Mouse (Mus musculus) hindbrain, embryonic 12.5 days (tissue): ENCODE measurements at regions not wholly inside any gene's neighbourhood (a gene's known extent, or its start where the extent isn't known, plus 50 kb on each side); places are given as distances from the start of the nearest gene placed in this dataset.

Experiments used
- ATAC-seq: fragments of 200-750 bp; cut with Nextera tagmentation; 2 replicates; pipeline ENCODE4 v1.8.0; 2017; ENCODE audit warnings: moderate TSS enrichment; ENCODE audit not compliant: low FRiP score
- H3K27ac ChIP-seq: fragments of 300-500 bp; sonication (generic); 2 replicates; pipeline ENCODE4 v1.5.1; 2016; ENCODE audit warnings: mild to moderate bottlenecking
- H3K27me3 ChIP-seq: fragments of 300-500 bp; sonication (generic); 2 replicates; pipeline ENCODE4 v1.6.1; 2016; ENCODE audit warnings: mild to moderate bottlenecking
- H3K36me3 ChIP-seq: fragments of 300-500 bp; sonication (generic); 2 replicates; pipeline ENCODE4 v1.6.1; 2016; ENCODE audit warnings: mild to moderate bottlenecking
- H3K4me1 ChIP-seq: fragments of 300-500 bp; sonication (generic); 2 replicates; pipeline ENCODE4 v1.6.1; 2016
- H3K4me2 ChIP-seq: fragments of 300-500 bp; sonication (generic); replicated peaks from 2 replicates; pipeline ENCODE4 v1.6.1; 2016; ENCODE audit warnings: mild to moderate bottlenecking
- H3K4me3 ChIP-seq: fragments of 300-500 bp; sonication (generic); 2 replicates; pipeline ENCODE4 v1.5.1; 2016; ENCODE audit warnings: mild to moderate bottlenecking
- H3K9ac ChIP-seq: fragments of 300-500 bp; sonication (generic); 2 replicates; pipeline ENCODE4 v1.6.1; 2016; ENCODE audit warnings: mild to moderate bottlenecking, moderate library complexity
- H3K9me3 ChIP-seq: fragments of 300-500 bp; sonication (generic); replicated peaks from 2 replicates; pipeline ENCODE4 v1.6.1; 2016; ENCODE audit warnings: mild to moderate bottlenecking
- WGBS: fragments of 180-500 bp; shearing (Covaris S2); methylation state at CpG from one replicate; pipeline ENCODE4 v1.1.7; 2016; 5-methylcytosine and 5-hydroxymethylcytosine counted together

DNA sequence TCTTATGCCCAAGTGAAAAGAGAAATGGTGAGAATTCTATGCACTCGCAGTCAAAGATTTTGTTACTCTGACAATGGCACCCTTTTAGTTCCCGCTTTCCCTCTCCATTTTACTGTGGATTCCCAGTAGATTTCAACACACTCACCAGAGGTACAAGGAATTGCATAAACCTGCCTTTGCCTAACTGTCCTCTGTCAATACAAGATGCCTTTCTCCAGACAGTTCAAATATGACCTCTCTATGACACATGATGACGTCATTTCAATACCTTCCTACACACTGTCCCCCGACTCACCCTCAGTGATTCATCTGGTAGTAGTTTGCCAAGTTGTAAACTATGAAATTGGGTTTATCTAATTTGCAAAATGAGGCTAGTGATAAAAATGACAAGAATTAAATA is 143.1 kb upstream of the Ppargc1a start:
- H3K9me3 ChIP-seq = no peaks in the 10 kb centered on the region
- H3K27ac ChIP-seq = no peak overlapping the region
- H3K36me3 ChIP-seq = no peaks in the 10 kb centered on the region
- H3K4me3 ChIP-seq = no peak overlapping the region
- no peak overlapping the region for H3K9ac ChIP-seq
- ATAC-seq = no peak
- 88% methylated on average over 4 of the region's 4 CpGs for WGBS
- no peaks in the 10 kb centered on the region for H3K27me3 ChIP-seq
- H3K4me2 ChIP-seq = no peak overlapping the region
- no peaks in the 10 kb centered on the region for H3K4me1 ChIP-seq

DNA sequence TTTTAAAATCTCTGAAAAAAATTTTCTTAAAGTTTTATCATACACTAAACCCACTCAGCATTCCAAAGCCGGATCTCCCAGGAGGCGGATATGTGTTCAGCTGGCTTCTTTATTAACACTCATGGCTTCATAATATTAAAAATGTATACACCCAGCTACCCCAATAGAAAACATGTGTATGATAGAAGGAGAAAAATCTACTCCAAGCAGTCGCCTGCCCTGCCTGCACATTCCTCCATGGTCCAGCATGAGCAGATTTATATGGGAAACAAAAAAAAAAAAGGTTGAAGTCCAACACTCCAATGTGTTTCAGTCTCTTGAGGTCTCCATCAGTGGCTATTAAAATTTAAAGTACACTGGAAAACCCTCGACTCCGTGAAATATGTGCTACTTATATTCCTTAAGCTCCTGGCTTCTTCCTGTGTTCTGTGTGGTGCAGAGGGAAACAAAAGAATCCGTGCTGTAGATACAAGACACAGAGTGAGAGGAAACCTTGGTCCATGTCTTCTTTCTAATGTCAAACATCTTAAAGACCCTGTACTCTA is 142.0 kb upstream of the Ppargc1a start:
- ATAC-seq = no peak
- no peak overlapping the region for H3K4me2 ChIP-seq
- no peak overlapping the region for H3K27ac ChIP-seq
- no peaks in the 10 kb centered on the region for H3K9me3 ChIP-seq
- H3K4me1 ChIP-seq = no peaks in the 10 kb centered on the region
- H3K4me3 ChIP-seq = no peak overlapping the region
- no peaks in the 10 kb centered on the region for H3K27me3 ChIP-seq
- WGBS = 85% methylated on average over 6 of the region's 6 CpGs
- no peak overlapping the region for H3K9ac ChIP-seq
- no peaks in the 10 kb centered on the region for H3K36me3 ChIP-seq

DNA sequence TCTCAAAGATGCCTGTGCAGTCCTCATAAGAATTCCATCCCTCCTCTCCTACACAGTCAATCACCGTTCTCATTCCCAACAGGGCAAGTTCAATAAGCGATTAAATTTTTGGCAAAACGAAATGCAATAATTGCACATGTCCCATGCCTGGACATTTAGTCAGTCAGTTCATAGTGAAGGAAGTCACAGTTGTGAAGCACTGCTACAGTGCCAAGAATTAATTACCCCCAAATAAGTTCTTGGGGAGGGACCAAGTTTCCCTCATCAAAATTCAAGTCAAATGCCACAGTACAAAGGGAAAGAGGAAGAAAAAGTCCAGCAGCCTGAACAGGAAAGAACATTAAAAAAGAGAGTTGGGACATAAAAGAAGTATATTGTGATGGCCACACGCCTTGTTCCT is 112.4 kb upstream of the Ppargc1a start:
- WGBS = 87% methylated on average over 4 of the region's 4 CpGs
- no peak for ATAC-seq
- Histone ChIP-seq H3K27me3 (no peaks in the 10 kb centered on the region), H3K4me3 (no peak overlapping the region), H3K4me1 (no peaks in the 10 kb centered on the region), H3K36me3 (no peaks in the 10 kb centered on the region), H3K9ac (no peak overlapping the region), H3K4me2 (no peak overlapping the region), H3K9me3 (no peaks in the 10 kb centered on the region), H3K27ac (no peak overlapping the region)

DNA sequence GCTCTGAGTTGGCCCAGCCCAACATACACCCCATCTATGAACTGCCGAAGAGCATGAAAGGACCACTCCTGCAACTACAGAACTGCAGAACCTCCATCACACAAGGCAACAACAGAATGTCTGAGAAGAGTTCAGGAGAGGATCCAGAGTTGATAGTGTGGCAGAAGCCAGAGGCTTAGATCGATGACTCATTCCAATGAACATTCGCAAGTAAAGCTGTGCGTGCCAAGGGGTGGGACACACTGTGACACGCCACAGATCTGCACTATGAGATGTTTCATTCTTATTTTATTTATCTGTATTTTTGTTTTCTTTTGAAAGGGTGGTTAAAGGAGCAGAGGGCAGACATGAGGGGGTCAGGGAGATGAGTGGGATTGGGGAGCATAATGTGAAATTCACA is 103.7 kb upstream of the Ppargc1a start:
- 91% methylated on average over 5 of the region's 5 CpGs for WGBS
- ATAC-seq = no peak
- no peaks in the 10 kb centered on the region for H3K4me1 ChIP-seq
- H3K27ac ChIP-seq = no peak overlapping the region
- no peak overlapping the region for H3K4me3 ChIP-seq
- H3K4me2 ChIP-seq = no peak overlapping the region
- H3K36me3 ChIP-seq = no peaks in the 10 kb centered on the region
- no peaks in the 10 kb centered on the region for H3K27me3 ChIP-seq
- no peaks in the 10 kb centered on the region for H3K9me3 ChIP-seq
- no peak overlapping the region for H3K9ac ChIP-seq

DNA sequence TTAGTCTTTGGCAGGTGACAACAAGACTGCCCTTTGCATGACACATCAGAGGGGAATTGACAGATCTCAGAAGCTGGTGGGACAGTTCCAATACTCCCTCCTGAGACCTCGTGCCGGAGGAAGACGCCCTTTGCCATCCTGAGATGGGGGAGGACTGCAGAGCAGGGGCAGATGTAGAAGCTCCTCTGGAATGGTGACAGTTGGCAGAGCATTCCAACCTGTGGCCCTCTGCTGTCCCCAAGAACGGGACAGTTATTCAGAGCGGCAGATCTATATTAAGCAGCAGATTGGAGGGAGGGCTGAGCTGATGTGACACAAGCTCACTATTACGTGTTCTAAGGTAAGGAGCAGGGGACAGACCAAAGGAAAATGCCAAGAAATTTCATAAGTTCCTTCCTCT is 97.7 kb upstream of the Ppargc1a start:
- no peaks in the 10 kb centered on the region for H3K9me3 ChIP-seq
- 83% methylated on average over 6 of the region's 6 CpGs for WGBS
- ATAC-seq = no peak; the same call in 1 of the 2 replicates

DNA sequence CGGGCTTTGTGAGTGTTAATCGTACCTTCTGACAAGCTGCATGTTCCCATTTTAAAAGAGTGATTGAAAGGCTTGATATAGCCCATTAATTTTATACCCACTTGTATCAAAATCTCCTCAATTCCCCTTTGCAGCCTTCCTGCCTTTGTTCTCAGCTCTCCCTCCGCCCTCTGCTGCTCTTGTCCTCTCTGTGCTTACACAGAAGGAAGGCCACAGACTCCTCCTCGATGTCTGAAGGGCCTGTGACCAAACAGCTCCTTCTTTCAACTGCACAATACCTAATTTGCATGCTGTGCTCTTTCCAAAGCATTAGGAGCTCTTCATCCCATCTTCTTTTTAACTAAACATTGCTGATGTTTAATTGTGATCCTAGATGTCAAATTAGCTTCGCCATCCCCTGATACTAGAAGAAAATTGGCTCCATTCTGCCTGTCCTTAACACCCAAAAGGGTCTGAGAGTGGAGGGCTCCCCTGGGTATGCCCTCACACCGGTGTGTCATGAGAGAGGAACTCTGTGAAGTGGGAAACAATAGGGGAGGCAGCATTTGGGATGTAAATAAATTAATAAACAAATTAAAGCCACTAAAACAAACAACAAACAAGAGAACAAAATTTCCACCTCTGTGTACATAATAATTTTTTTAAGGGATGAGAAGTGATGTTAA is 90.8 kb upstream of the Ppargc1a start:
- no peak overlapping the region for H3K27ac ChIP-seq
- H3K27me3 ChIP-seq = no peaks in the 10 kb centered on the region
- H3K9ac ChIP-seq = no peak overlapping the region
- 42% methylated on average over 6 of the region's 6 CpGs for WGBS
- no peak overlapping the region for H3K4me2 ChIP-seq
- ATAC-seq = no peak
- H3K4me3 ChIP-seq = no peak overlapping the region
- no peaks in the 10 kb centered on the region for H3K36me3 ChIP-seq
- H3K4me1 ChIP-seq = no peaks in the 10 kb centered on the region
- H3K9me3 ChIP-seq = no peaks in the 10 kb centered on the region

More for the DNA sequence above, 97.7 kb upstream of the Ppargc1a start:
- Histone ChIP-seq H3K4me2 (no peak overlapping the region), H3K9ac (no peak overlapping the region), H3K36me3 (no peaks in the 10 kb centered on the region), H3K4me1 (no peaks in the 10 kb centered on the region), H3K4me3 (no peak overlapping the region), H3K27me3 (no peaks in the 10 kb centered on the region), H3K27ac (no peak overlapping the region)

DNA sequence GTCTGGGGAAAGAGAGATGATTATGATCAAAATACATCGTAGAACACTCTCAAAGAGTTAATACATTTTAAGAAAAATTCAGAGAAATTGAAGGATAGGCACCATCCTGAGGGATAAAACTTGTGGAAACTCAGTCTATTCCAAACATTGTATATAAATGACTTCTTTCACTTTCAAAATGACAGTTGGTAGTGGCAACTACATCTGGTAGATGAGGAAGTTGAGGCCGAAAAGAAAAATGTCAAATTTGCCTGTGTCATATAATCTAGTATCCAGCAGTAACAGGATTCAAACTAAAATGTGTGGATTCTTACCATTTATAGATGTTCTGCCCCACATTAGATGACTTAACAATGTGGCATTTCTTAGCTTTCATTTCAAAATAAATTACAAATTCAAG is 86.0 kb upstream of the Ppargc1a start:
- Histone ChIP-seq H3K4me2 (no peak overlapping the region), H3K4me3 (no peak overlapping the region), H3K36me3 (no peaks in the 10 kb centered on the region), H3K9me3 (no peaks in the 10 kb centered on the region), H3K4me1 (no peaks in the 10 kb centered on the region), H3K27me3 (no peaks in the 10 kb centered on the region), H3K9ac (no peak overlapping the region), H3K27ac (no peak overlapping the region)
- 88% methylated on average over 2 of the region's 2 CpGs for WGBS
- ATAC-seq = no peak

DNA sequence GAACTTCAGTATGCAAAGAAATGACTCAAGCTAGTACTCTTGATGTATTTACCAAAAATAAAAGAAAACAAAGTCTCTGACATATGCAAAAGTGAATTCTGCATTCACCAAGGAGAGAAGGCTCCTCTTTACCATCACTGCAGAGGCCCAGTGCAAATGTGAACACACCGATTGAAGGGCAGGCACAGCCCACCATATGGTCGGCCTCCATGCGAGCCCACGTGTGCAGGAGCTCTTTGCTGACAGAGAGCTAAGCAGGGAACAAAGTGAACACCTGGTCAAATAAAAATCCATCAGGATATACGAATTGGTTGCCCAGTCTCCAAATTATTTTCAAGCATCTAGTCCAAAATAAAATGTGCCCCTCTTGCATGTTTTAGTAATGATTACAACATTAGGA is 56.9 kb upstream of the Ppargc1a start:
- Histone ChIP-seq H3K4me1 (no peaks in the 10 kb centered on the region), H3K36me3 (no peaks in the 10 kb centered on the region), H3K9ac (no peak overlapping the region), H3K27ac (no peak overlapping the region), H3K9me3 (no peaks in the 10 kb centered on the region), H3K4me3 (no peak overlapping the region), H3K4me2 (no peak overlapping the region), H3K27me3 (no peaks in the 10 kb centered on the region)
- WGBS = 64% methylated on average over 5 of the region's 5 CpGs
- no peak for ATAC-seq
